Mouse (Mus musculus): ENCODE measurements around the gene Edil3. TPM values are rescaled to one million over a fixed set of nuclear protein-coding genes. Genes with fewer than 3 reads are reported as not detected.

Edil3 gene
- polyA plus RNA-seq (2012; rRNA removed) = 0.08 and 0.30 TPM in 2 replicates

DNA sequence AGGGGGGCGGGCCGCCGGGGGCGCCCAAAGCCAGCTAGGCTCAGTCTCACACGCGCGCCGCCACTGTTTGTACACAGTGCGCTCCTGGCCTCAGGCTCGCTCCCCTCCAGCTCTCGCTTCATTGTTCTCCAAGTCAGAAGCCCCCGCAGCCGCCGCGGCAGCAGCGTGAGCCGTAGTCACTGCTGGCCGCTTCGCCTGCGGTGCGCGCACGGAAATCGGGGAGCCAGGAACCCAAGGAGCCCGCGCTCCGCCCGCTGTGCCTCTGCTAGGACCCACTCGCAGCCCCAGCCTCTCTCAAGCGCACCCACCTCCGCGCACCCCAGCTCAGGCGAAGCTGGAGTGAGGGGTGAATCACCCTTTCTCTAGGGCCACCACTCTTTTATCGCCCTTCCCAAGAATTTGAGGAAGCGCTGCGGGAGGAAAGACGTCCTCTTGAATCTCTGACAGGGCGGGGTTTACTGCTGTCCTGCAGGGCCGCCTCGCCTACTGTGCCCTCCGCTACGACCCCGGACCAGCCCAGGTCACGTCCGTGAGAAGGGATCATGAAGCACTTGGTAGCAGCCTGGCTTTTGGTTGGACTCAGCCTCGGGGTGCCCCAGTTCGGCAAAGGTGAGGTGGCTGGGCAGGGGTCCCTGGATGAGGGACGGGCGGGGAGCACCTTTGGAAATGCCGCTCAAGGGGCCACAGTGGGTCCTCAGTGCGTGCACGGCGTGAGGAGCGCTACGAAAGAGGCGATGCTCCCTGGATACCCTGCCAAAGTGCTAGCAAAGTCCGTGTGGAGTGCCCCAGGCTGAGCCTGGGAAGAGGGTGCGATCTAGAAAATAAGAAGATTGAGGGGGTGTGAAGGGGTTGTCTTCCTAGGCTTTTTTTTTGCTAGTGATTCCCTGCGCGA, at the start of gene Edil3:
Gene Edil3, plus strand, starts transcription at position 33 of the 892 bp plus-strand sequence.
- Histone ChIP-seq H3K4me1 (ENCODE audit: control insufficient read depth, insufficient read depth, insufficient read length, low read length) (no peaks in the 10 kb centered on the region), H3K27ac (ENCODE audit: insufficient read depth, low read depth, low read length) (no peak within 1 kb of the TSS), H3K27me3 (ENCODE audit: control insufficient read depth, insufficient read depth, low read length) (no peaks in the 10 kb centered on the region), H3K4me3 (ENCODE audit: low read depth, low read length) (peak within 1 kb of the TSS; percentile 57), H3K36me3 (ENCODE audit: control insufficient read depth, insufficient read depth, low read length) (no peaks in the 10 kb centered on the region)
- TF ChIP-seq POLR2A (IDR thresholded peaks at IDR 0.05; ENCODE audit: low read depth, low read length) (no peak), CTCF (IDR thresholded peaks at IDR 0.05; ENCODE audit: extremely low read depth, insufficient read length, insufficient replicate concordance, low read depth, low read length) (no peak)
- 4% methylated on average over 60 of the region's 60 CpGs for WGBS

- no peaks in the 10 kb centered on the region for H3K36me3 ChIP-seq (ENCODE audit: control insufficient read depth, insufficient read depth, low read length)
- 77% methylated on average over 1 of the region's 1 CpGs for WGBS
- TF ChIP-seq POLR2A (IDR thresholded peaks at IDR 0.05; ENCODE audit: low read depth, low read length) = no peak
- no peak overlapping the region for H3K4me3 ChIP-seq (ENCODE audit: low read depth, low read length)
- no peaks in the 10 kb centered on the region for H3K27me3 ChIP-seq (ENCODE audit: control insufficient read depth, insufficient read depth, low read length)
- no peaks in the 10 kb centered on the region for H3K4me1 ChIP-seq (ENCODE audit: control insufficient read depth, insufficient read depth, insufficient read length, low read length)
- H3K27ac ChIP-seq (ENCODE audit: insufficient read depth, low read depth, low read length) = no peak overlapping the region
These were observed 22.1 kb upstream of the Edil3 start for GRCm38 (mm10) chr13:88799186-88799585.

GRCm38 (mm10) chr13:88801006-88801405, 20.3 kb upstream of the Edil3 start:
- no peak for TF ChIP-seq POLR2A (IDR thresholded peaks at IDR 0.05; ENCODE audit: low read depth, low read length)
- 89% methylated on average over 1 of the region's 1 CpGs for WGBS
- no peak overlapping the region for H3K4me3 ChIP-seq (ENCODE audit: low read depth, low read length)
- no peaks in the 10 kb centered on the region for H3K27me3 ChIP-seq (ENCODE audit: control insufficient read depth, insufficient read depth, low read length)
- no peaks in the 10 kb centered on the region for H3K4me1 ChIP-seq (ENCODE audit: control insufficient read depth, insufficient read depth, insufficient read length, low read length)
- H3K36me3 ChIP-seq (ENCODE audit: control insufficient read depth, insufficient read depth, low read length) = no peaks in the 10 kb centered on the region
- H3K27ac ChIP-seq (ENCODE audit: insufficient read depth, low read depth, low read length) = no peak overlapping the region

- no peaks in the 10 kb centered on the region for H3K36me3 ChIP-seq (ENCODE audit: control insufficient read depth, insufficient read depth, low read length)
- no peak overlapping the region for H3K4me3 ChIP-seq (ENCODE audit: low read depth, low read length)
- H3K27me3 ChIP-seq (ENCODE audit: control insufficient read depth, insufficient read depth, low read length) = no peaks in the 10 kb centered on the region
- H3K4me1 ChIP-seq (ENCODE audit: control insufficient read depth, insufficient read depth, insufficient read length, low read length) = no peaks in the 10 kb centered on the region
- TF ChIP-seq CTCF (IDR thresholded peaks at IDR 0.05; ENCODE audit: extremely low read depth, insufficient read length, insufficient replicate concordance, low read depth, low read length) = no peak
- TF ChIP-seq POLR2A (IDR thresholded peaks at IDR 0.05; ENCODE audit: low read depth, low read length) = no peak
- 56% methylated on average over 1 of the region's 1 CpGs for WGBS
- no peak overlapping the region for H3K27ac ChIP-seq (ENCODE audit: insufficient read depth, low read depth, low read length)
These were observed 15.4 kb upstream of the Edil3 start for GRCm38 (mm10) chr13:88805838-88806237.

DNA sequence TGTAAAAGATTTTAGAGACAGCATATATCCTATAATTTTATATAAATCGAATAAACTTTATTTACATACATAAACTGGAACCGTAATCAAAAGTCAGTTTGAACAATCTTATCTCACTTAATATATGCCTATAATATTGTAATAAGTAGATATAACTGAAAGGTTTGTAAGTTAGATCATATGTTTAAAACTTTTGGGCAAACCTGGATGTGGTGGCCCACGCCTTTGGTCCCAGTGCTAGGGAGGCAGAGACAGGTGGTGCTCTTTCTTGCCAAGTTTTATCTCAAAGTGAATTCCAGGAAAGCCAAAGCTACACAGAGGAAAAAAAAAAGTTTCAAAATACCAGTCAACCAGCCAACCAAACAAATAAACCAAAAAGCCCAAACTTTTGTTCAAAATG, 15.0 kb upstream of the Edil3 start:
- WGBS = 80% methylated on average over 3 of the region's 3 CpGs
- H3K36me3 ChIP-seq (ENCODE audit: control insufficient read depth, insufficient read depth, low read length) = no peaks in the 10 kb centered on the region
- no peak overlapping the region for H3K27ac ChIP-seq (ENCODE audit: insufficient read depth, low read depth, low read length)
- no peak overlapping the region for H3K4me3 ChIP-seq (ENCODE audit: low read depth, low read length)
- H3K4me1 ChIP-seq (ENCODE audit: control insufficient read depth, insufficient read depth, insufficient read length, low read length) = no peaks in the 10 kb centered on the region
- TF ChIP-seq CTCF (IDR thresholded peaks at IDR 0.05; ENCODE audit: extremely low read depth, insufficient read length, insufficient replicate concordance, low read depth, low read length) = no peak
- TF ChIP-seq POLR2A (IDR thresholded peaks at IDR 0.05; ENCODE audit: low read depth, low read length) = no peak
- no peaks in the 10 kb centered on the region for H3K27me3 ChIP-seq (ENCODE audit: control insufficient read depth, insufficient read depth, low read length)

DNA sequence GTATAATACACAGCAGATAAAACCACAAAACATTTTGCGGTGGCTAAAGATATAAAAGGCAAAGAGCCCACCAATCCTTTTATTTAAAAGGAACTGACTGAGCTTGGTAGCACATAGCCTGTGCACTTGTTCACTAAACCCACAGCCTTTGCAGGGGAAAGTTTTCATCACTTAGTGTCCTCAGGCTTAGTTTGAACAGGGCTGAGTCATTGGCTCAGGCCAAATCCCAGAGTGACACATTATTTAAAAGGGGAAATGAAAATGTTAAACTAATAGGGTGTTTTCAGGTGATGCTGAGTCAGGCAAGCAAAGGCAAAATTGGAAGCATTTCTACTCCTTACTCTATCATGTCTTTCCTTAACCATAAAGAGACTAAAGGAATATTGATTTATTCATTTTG, 11.2 kb upstream of the Edil3 start:
- H3K4me3 ChIP-seq (ENCODE audit: low read depth, low read length) = no peak overlapping the region
- WGBS = 76% methylated on average over 1 of the region's 1 CpGs
- H3K27ac ChIP-seq (ENCODE audit: insufficient read depth, low read depth, low read length) = no peak overlapping the region
- no peaks in the 10 kb centered on the region for H3K4me1 ChIP-seq (ENCODE audit: control insufficient read depth, insufficient read depth, insufficient read length, low read length)
- TF ChIP-seq POLR2A (IDR thresholded peaks at IDR 0.05; ENCODE audit: low read depth, low read length) = no peak
- no peak for TF ChIP-seq CTCF (IDR thresholded peaks at IDR 0.05; ENCODE audit: extremely low read depth, insufficient read length, insufficient replicate concordance, low read depth, low read length)
- H3K36me3 ChIP-seq (ENCODE audit: control insufficient read depth, insufficient read depth, low read length) = no peaks in the 10 kb centered on the region
- no peaks in the 10 kb centered on the region for H3K27me3 ChIP-seq (ENCODE audit: control insufficient read depth, insufficient read depth, low read length)

GRCm38 (mm10) chr13:88820686-88821308, 475 bp upstream of the Edil3 start:
- TF ChIP-seq POLR2A (IDR thresholded peaks at IDR 0.05; ENCODE audit: low read depth, low read length) (no peak), CTCF (IDR thresholded peaks at IDR 0.05; ENCODE audit: extremely low read depth, insufficient read length, insufficient replicate concordance, low read depth, low read length) (no peak)
- WGBS = 28% methylated on average over 5 of the region's 5 CpGs
- Histone ChIP-seq H3K27ac (ENCODE audit: insufficient read depth, low read depth, low read length) (no peak overlapping the region), H3K36me3 (ENCODE audit: control insufficient read depth, insufficient read depth, low read length) (no peaks in the 10 kb centered on the region), H3K27me3 (ENCODE audit: control insufficient read depth, insufficient read depth, low read length) (no peaks in the 10 kb centered on the region), H3K4me1 (ENCODE audit: control insufficient read depth, insufficient read depth, insufficient read length, low read length) (no peaks in the 10 kb centered on the region), H3K4me3 (ENCODE audit: low read depth, low read length) (no peak overlapping the region)

Measured in small intestine, adult 2 months (tissue).